Mouse (Mus musculus): ENCODE data around the gene Npas3. TPM values are rescaled to one million over a fixed set of nuclear protein-coding genes. Genes with fewer than 3 reads are reported as not detected.

Npas3 gene
- polyA plus RNA-seq, 1 experiment from 2014 or later, result 25.0 TPM

- no peak for ATAC-seq (ENCODE audit: low FRiP score)
- WGBS, result 75% methylated on average over 3 of the region's 3 CpGs
Observed at GRCm38 (mm10) chr12:54121286-54121685, 872.8 kb downstream of the Npas3 start.

More at GRCm38 (mm10) chr12:54121286-54121685, 872.8 kb downstream of the Npas3 start:
- no peaks in the 10 kb centered on the region for H3K36me3 ChIP-seq
- H3K27me3 ChIP-seq, result no peaks in the 10 kb centered on the region
- no peaks in the 10 kb centered on the region for H3K9me3 ChIP-seq
- no peak overlapping the region for H3K4me2 ChIP-seq
- no peak overlapping the region for H3K4me3 ChIP-seq
- 0 out of 2 replicates have a peak overlapping the region, but pooled peaks have one; percentile 8 for H3K27ac ChIP-seq
- 0 out of 2 replicates have a peak, but pooled peaks cover 4% of the 10 kb centered on the region for H3K4me1 ChIP-seq (replicated peaks)
- H3K9ac ChIP-seq, result no peak overlapping the region
